In the genomic region with DNA sequence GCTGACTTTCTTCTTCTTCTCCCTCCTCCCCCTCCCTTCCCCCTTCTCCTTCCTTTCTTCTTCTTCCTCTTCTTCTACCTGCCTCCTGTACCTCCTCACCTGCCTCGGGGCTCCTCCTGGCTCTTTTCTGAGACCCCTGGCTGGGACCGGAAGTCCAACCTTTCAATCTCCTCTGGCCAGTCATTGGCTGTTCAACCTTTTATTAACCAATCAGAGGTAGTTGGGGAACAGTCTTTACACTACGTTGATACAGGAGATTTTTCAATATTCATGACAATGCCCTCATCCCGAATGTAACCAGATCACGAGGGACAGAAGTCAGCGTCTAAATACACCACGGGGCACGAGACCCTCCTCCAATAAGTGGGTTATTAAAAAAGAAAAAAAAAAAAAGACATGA, we compare ENCODE assay signal across 23 mouse cellular contexts. TPM values are rescaled to one million over a fixed set of nuclear protein-coding genes. Genes with fewer than 3 reads are reported as not detected.
"Had no signal": no experiment of that assay in that cellular context is flagged by ENCODE, and none has a peak within 500 bp of the region (broad histone marks: within the 10 kb centered on the region; RNA-seq: fewer than 3 reads in every experiment).

No protein-coding gene starts in this region.

- H3K9me3 ChIP-seq: heart, embryonic 13.5 days; heart, embryonic 15.5 days; hindbrain, embryonic 10.5 days; intestine, embryonic 15.5 days; limb, embryonic 15.5 days; liver, embryonic 12.5 days had no signal

- H3K27me3 ChIP-seq: heart, embryonic 13.5 days; heart, embryonic 15.5 days; hindbrain, embryonic 12.5 days; intestine, embryonic 15.5 days; limb, embryonic 13.5 days; limb, embryonic 15.5 days; liver, embryonic 12.5 days had no signal

- H3K36me3 ChIP-seq: heart, embryonic 13.5 days; heart, embryonic 15.5 days; hindbrain, embryonic 10.5 days; hindbrain, embryonic 12.5 days; intestine, embryonic 15.5 days; limb, embryonic 13.5 days; limb, embryonic 15.5 days; liver, embryonic 12.5 days had no signal

- H3K4me3 ChIP-seq: gastrocnemius, adult 2 months; heart, adult 2 months; heart, embryonic 13.5 days; heart, embryonic 15.5 days; hindbrain, embryonic 10.5 days; hindbrain, embryonic 12.5 days; intestine, embryonic 15.5 days; limb, embryonic 13.5 days; limb, embryonic 15.5 days; liver, embryonic 12.5 days had no signal

- DNase-seq: gastrocnemius, adult 2 months; gastrocnemius, postnatal 10 days; gastrocnemius, postnatal 25 days; heart, adult 2 months; heart, postnatal 14 days; heart, postnatal 4 days; kidney, adult 18-20 months; kidney, adult 8-10 months; kidney, postnatal 10 days; kidney, postnatal 25 days; kidney, postnatal 4 days; layer of hippocampus, adult 9-11 months; layer of hippocampus, postnatal 36 days; left cerebral cortex, postnatal 4 days had no signal

- H3K4me1 ChIP-seq: hindbrain, embryonic 10.5 days; hindbrain, embryonic 12.5 days; intestine, embryonic 15.5 days; liver, embryonic 12.5 days had no signal

RNA-seq across cellular contexts. Expression of a gene that starts 32.5 kb away (rescaled TPM):
- total RNA-seq: granulocyte monocyte progenitor cell, adult 5-6 weeks had no signal
